Mouse (Mus musculus) bone marrow macrophage, adult 2 months (primary cell): Measurements from ENCODE around the gene Gsn. TPM values are rescaled to one million over a fixed set of nuclear protein-coding genes. Genes with fewer than 3 reads are reported as not detected.

Experiments
- H3K27ac ChIP-seq: 2 replicates; pipeline ENCODE4 v1.5.1; 2012; ENCODE audit warnings: low read depth, low read length; ENCODE audit not compliant: insufficient read depth
- H3K4me1 ChIP-seq: 2 replicates; pipeline ENCODE4 v1.6.1; 2012; ENCODE audit warnings: low read length; ENCODE audit not compliant: control insufficient read depth, insufficient read depth
- H3K4me3 ChIP-seq: 2 replicates; pipeline ENCODE4 v1.5.1; 2012; ENCODE audit warnings: mild to moderate bottlenecking, low read length, moderate library complexity; ENCODE audit not compliant: insufficient read depth
- CTCF ChIP-seq: IDR thresholded peaks from 2 replicates; pipeline ENCODE4 v1.5.1; 2012; ENCODE audit warnings: low read depth, mild to moderate bottlenecking, low read length, moderate library complexity
- POLR2A ChIP-seq: IDR thresholded peaks from 2 replicates; pipeline ENCODE4 v1.6.1; 2012; ENCODE audit warnings: mild to moderate bottlenecking, low read depth, low read length, borderline replicate concordance
- polyA plus RNA-seq: library from polyadenylated mRNA; stranded (reverse); fragments of >200 nt; gene quantifications from 2 replicates; pipeline ENCODE4 v1.2.4, GENCODE M21; 2012; ENCODE audit not compliant: missing spikeins, insufficient read depth, insufficient read length

Gsn gene
- polyA plus RNA-seq, 1 experiment: 330 TPM

DNA sequence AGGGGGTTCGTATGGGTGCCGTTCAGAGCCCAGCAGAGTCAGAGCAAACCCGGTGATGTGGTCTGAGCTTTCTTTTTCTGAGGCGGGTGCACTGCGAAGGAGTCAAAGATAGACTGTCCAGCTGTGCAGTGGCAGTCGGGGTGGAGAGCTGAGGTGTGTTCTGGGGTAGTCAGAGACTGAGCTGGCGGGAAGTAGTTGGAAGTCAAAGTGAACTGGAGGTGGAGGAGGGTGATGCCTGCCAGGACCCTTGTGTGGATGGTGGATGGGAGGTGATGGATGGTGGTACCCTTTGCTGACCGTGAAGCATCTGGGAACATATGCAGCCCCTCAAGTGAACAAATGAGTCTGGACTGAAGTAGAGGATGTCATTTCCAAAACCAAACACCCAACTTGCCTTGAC, 9.6 kb downstream of the Gsn start:
- no peak overlapping the region for H3K4me3 ChIP-seq
- H3K4me1 ChIP-seq: peaks cover 46% of the 10 kb centered on the region
- TF ChIP-seq CTCF: no peak
- no peak for TF ChIP-seq POLR2A
- H3K27ac ChIP-seq: no peak overlapping the region

DNA sequence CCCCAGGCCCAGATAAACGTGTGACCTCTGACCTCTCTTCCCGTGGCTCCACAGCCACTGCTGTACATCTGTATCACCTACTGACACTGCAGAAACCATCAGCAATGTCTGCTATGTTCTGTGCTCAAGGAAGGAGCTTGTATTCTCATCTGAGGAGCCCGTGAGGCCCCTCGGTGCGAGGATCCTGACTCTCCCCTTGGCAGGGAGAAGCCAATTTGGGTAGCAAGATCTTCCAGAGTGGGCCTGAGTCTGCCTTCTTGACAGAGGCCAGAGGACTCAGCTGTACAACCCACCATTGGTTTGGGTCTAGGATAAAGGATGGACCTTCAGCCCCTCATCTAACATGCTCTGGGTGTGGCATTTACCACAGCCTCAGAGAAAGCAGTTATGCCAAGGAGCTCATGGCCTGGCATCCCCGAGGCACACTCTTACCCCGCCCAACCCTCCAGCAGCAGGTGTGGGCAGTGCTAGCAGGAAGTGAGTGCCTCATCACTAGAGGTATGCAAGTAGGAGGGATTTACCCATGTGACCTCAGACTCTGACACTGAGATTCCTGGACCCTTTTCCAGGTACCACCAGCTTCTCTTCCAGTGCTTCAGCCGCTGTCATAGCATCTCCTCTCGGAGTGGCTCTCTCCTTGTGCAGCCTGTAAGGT, 10.2 kb downstream of the Gsn start:
- Histone ChIP-seq H3K27ac (no peak overlapping the region), H3K4me1 (peaks cover 45% of the 10 kb centered on the region), H3K4me3 (no peak overlapping the region)
- no peak for TF ChIP-seq CTCF
- TF ChIP-seq POLR2A: no peak

DNA sequence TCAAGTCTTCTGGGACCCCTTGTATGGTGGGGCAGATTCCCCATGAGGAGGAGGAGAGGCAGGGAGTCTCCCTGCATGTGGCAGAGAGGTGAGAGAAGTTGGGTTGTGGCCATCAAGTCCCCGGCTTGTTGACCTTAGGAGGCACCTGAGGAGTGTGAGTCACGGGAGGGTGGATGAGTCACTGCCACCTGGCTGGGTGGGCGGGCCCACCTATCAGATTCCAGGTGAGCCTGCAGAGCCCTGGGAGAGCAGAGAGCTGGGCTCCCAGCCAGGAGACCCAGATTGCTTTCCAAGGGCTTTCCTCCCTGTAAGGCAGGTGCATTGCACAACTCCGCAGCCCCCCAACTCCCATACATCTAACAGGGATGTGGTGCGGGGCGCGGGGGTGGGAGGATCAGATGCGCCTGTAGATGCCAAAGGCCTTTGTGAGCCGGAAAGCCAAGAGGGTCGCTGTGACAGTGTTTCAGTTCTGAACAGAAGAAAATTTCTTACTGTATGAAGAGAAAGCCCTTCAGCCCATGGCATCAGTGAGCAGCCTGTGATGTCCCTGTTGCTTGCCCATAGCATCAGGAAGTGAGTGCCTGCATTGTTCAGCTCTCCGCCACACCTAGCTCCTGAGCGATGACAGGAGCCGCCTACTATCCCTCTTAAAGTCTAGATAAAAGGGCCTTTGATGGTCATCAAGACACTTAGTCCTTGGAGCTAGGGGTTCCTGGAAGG, 11.1 kb downstream of the Gsn start:
- no peak overlapping the region for H3K27ac ChIP-seq
- TF ChIP-seq CTCF: no peak
- no peak for TF ChIP-seq POLR2A

DNA sequence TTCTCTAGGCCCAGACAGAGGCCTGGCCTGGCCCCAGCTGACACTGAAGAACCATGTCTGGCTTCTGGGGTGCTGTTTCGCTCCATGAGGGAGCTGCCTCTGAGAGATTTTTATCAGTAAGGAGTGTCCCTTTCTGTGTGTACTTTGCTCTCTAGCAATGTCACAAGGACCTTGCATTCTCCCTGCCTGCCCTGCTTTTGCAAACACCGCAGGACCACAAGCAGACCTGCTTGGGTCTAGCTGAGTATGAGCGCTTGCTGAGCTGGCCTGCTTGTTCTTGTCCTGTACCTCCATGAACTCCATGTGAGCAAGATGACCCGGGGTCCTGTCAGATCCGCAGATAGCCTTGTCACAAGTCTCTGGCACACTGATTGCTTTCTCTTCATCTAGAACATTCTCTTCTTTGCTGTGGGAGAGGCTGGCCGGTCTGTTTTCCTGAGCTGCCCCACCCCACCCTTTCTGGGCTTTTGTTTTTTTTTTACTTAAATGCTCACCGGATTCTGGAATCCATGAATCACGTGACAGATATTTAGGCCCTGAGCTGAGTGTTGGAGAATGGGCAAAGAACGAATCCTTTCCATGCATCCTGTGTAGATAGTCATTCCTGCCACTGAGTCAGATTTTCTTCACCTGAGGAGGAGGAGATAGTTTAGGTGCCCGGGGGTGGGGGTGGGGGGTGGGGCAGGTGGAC, 11.8 kb downstream of the Gsn start:
- Histone ChIP-seq H3K27ac (no peak overlapping the region), H3K4me3 (no peak overlapping the region), H3K4me1 (peaks cover 52% of the 10 kb centered on the region)
- TF ChIP-seq CTCF: no peak
- TF ChIP-seq POLR2A: no peak

More for the DNA sequence above, 11.1 kb downstream of the Gsn start:
- H3K4me1 ChIP-seq: peaks cover 46% of the 10 kb centered on the region
- no peak overlapping the region for H3K4me3 ChIP-seq

DNA sequence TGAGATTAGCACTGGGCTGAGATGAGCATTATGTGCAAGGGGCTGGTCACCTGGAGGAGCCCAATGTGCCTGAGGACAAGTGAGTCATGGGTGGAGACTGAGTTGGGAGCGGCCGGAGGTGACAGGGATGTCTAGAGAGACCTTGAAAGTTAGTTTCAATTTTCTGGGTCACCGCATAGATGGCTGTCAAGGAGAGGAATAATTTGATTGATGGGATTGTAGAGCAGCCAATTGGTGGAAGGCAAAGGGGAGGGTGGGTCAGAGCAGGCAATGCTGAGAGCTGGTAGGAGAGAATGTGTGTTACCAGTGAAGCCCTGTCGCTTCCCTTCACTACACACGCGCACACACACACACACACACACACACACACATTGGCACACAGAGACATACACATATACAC, 13.0 kb downstream of the Gsn start:
- TF ChIP-seq POLR2A (no peak), CTCF (no peak)
- H3K4me1 ChIP-seq: peaks cover 58% of the 10 kb centered on the region

DNA sequence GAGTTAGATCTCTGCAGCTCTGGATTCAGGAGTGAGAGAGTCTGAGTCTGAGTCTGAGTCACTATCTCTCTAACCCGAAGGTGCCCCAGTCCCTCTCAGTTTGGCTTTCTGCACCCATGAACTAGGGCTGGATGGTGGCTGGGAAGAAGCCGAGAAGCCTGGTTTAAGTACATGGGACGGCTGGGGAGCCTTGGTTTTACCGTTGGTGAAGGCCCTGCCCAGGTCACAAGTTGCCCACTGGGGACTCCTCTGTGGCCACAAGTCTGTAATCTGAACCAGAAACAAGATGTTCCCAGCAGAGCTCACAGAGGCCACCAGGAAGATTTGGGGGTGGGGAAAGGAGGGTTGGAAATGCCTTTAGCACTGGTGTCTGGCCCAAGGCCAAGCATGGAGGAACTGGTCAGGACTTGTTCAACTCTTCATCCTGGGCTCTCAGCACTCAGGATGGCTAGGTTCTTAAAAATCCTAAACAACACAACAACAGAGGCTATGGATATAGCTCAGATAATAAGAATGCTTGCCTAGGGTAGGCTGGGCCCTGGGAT, 13.6 kb downstream of the Gsn start:
- TF ChIP-seq POLR2A (no peak), CTCF (no peak)
- H3K4me1 ChIP-seq: peaks cover 54% of the 10 kb centered on the region
- peak overlapping the region; percentile 31 for H3K27ac ChIP-seq
- H3K4me3 ChIP-seq: no peak overlapping the region

More for the DNA sequence above, 13.0 kb downstream of the Gsn start:
- Histone ChIP-seq H3K4me3 (no peak overlapping the region), H3K27ac (no peak overlapping the region)

DNA sequence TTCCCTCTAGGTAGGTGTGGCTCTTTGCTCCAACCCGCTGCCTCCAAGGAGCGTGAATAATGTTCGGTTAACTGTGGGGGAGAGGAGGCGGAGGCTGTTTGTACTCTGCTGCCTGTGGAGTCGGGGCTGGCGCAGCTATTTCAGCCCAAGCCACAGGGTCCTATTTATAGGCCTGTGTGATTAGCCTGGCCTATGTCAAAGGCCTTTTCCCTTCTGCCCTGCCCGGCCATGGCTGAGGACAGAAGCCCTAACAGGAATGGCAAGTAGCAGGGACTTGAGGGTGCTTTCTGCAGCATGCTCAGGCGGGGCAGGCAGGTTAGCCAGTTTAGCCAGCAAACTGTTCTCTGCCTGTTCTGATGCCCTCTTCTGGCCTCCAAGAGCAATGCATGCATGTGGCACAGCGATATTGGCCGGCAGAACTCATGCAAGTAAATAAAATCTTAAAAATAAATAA, 14.4 kb downstream of the Gsn start:
- peak overlapping the region; percentile 31 for H3K27ac ChIP-seq
- H3K4me3 ChIP-seq: no peak overlapping the region
- TF ChIP-seq POLR2A: no peak
- TF ChIP-seq CTCF: peak; percentile 74
- peaks cover 51% of the 10 kb centered on the region for H3K4me1 ChIP-seq

DNA sequence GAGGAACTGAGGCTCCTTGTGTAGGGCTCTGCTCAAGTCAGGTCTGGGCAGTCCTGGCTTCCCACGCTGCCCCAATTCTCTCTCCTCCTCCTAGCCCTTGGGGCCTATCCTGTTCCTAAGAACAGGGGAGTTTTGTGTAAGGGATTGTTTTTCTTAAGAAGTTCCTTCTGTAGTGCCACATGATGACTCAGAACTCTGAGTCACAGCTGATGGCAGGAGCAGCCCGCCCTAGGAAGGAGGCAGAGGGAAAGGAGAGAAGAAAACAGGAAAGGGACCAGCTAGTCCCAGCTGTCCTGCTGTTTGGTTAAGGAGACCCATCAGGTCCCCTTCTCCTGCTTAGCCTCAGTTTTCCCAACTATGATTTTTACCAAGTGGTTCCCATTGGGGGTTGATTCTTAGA, 15.6 kb downstream of the Gsn start:
- no peak overlapping the region for H3K4me3 ChIP-seq
- H3K27ac ChIP-seq: peak overlapping the region; percentile 78
- TF ChIP-seq POLR2A (no peak), CTCF (no peak)
- H3K4me1 ChIP-seq: peaks cover 50% of the 10 kb centered on the region

DNA sequence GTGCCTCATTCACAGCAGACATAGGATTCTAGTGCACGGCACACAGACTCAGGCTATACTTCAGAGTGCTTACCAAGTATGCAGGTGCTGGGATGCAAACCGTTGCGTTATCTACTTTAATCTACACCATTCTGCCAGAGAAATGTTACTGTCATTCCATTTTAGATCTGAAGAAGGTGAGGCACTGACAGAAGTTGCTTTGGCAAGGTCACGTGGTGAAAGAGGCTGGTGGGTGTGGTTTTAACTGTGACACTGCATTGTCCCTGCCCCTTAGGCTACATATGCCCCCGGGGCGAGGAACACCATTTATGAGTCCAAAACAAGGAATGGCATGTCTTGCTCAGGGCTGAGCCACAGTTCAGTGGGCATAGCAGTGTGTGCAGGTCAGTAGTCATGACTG, 16.7 kb downstream of the Gsn start:
- H3K27ac ChIP-seq: no peak overlapping the region
- no peak for TF ChIP-seq CTCF
- no peak for TF ChIP-seq POLR2A
- H3K4me3 ChIP-seq: no peak overlapping the region
- peaks cover 53% of the 10 kb centered on the region for H3K4me1 ChIP-seq
